In genomic region chr9:59655958-59656634, GRCm38 (mm10) we compare ENCODE assay signal across 8 mouse cellular contexts. TPM values are rescaled to one million over a fixed set of nuclear protein-coding genes. Genes with fewer than 3 reads are reported as not detected.
A peak's percentile ranks its signal among the peaks of the same experiment; 100 is the strongest.
DNase-seq lines count a peak whose midpoint lies in the region; ATAC-seq lines count a peak whose summit lies in the region.

TSS of gene Pkm (plus strand) at chr9:59656368.

- peak within 1 kb of the TSS; percentile 79 for H3K4me2 ChIP-seq in hindbrain, embryonic 14.5 days (replicated peaks)

- peak; percentile 100 for DNase-seq in R1 (ENCODE audit: low read depth, low spot score)
- peak; percentile 98 for DNase-seq in cerebellum, postnatal 25 days
- DNase-seq in frontal cortex, postnatal 25 days (ENCODE audit: low spot score in 2 of 2) = peak; percentile 93 to 94
- peak; percentile 96 for DNase-seq in hindbrain, embryonic 14.5 days (ENCODE audit: low spot score)
- DNase-seq in layer of hippocampus, postnatal 36 days = peak; percentile 93 to 95
- peak; percentile 99 for DNase-seq in lung, postnatal 36 days
- peak; percentile 100 for DNase-seq in retina, postnatal 1 day
- peak; percentile 94 to 96 for DNase-seq in urinary bladder, adult 18-20 months (ENCODE audit: low spot score in 2 of 2)

- peak within 1 kb of the TSS; percentile 75 for H3K9ac ChIP-seq in hindbrain, embryonic 14.5 days

- peaks cover 27% of the 10 kb centered on the region for H3K4me1 ChIP-seq in hindbrain, embryonic 14.5 days (replicated peaks; ENCODE audit: control insufficient read depth, insufficient read depth, low read length)

- no peaks in the 10 kb centered on the region for H3K27me3 ChIP-seq in hindbrain, embryonic 14.5 days (ENCODE audit: control insufficient read depth, insufficient read depth, low read length)

- peak; percentile 88 for ATAC-seq in hindbrain, embryonic 14.5 days (ENCODE audit: low FRiP score)

- H3K4me3 ChIP-seq in hindbrain, embryonic 14.5 days (replicated peaks; ENCODE audit: low read length) = peak within 1 kb of the TSS; percentile 74

- under 1% methylated on average over 46 of the region's 46 CpGs for WGBS in hindbrain, embryonic 14.5 days

- H3K9me3 ChIP-seq in hindbrain, embryonic 14.5 days (ENCODE audit: control insufficient read depth, low read length) = no peaks in the 10 kb centered on the region

- peak within 1 kb of the TSS; percentile 92 for H3K27ac ChIP-seq in hindbrain, embryonic 14.5 days

- H3K36me3 ChIP-seq in hindbrain, embryonic 14.5 days (replicated peaks; ENCODE audit: control insufficient read depth, insufficient read depth) = peaks cover 16% of the 10 kb centered on the region

RNA-seq across cellular contexts. Expression of gene Pkm, which starts in this region (rescaled TPM):
- polyA plus RNA-seq in hindbrain, embryonic 14.5 days (2014; fragmentation: Nextera tagmentation; extraction: Ambion mirVana) = 861 and 971 TPM in 2 replicates
- total RNA-seq in layer of hippocampus, postnatal 36 days (2021) = 1,000 to 10,000 TPM; 1,284 to 1,365 TPM

Comparison
In these comparisons a context has a peak if more than half of its experiments do, and no peak if none do; other contexts are left out.
1. Peak in every context shown above with its lines: DNase-seq, ATAC-seq, H3K4me3 ChIP-seq and H3K27ac ChIP-seq.